Mouse (Mus musculus): Measurements from ENCODE around the gene Gm20388.

DNA sequence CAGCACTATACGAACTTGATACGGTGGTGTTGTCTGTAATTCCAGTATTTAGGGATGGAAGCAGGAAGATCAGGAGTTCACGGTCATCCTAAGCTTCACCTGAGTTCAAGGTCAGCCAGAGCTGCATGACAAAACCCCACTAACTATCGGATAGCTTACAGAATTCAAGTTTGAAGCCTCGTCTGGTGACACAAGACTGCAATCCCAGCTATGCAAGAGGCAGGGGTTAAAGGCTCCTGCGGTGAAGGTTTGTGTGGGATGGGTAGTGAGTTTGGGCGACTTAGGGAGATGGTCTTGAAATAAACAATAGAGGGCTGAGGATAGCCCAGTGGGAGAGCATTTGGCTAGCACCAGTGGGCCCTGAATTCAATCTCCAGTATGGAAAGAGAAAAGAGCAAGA, 4287.6 kb downstream of the Gm20388 start:
- TF ChIP-seq GATA1 (IDR thresholded peaks at IDR 0.05; ENCODE audit: low read length): no peak
- TF ChIP-seq TAL1 (IDR thresholded peaks at IDR 0.05; ENCODE audit: low read length): no peak

Data from erythroblast, embryonic 14.5 days (primary cell).